Mouse (Mus musculus) G1E (cell line): Measurements from ENCODE around the gene Zc3h13.

Experiments used
- CTCF ChIP-seq: IDR thresholded peaks from 2 replicates; pipeline ENCODE4 v1.5.1; 2012; ENCODE audit warnings: low read depth, low read length, inconsistent platforms, mixed read lengths
- GATA1 ChIP-seq: IDR thresholded peaks from 2 replicates; pipeline ENCODE4 v1.6.1; 2012; ENCODE audit warnings: borderline replicate concordance, low read length, inconsistent platforms, mixed read lengths

GRCm38 (mm10) chr14:75236636-75237003 is 47.6 kb upstream of the Zc3h13 start:
- TF ChIP-seq GATA1 (no peak), CTCF (no peak)
